Mouse (Mus musculus) B cell, adult 67 days (primary cell): Measurements from ENCODE around the gene Defa35. TPM values are rescaled to one million over a fixed set of nuclear protein-coding genes. Genes with fewer than 3 reads are reported as not detected.

Experiments
- total RNA-seq, 2 experiments: library from RNA; stranded (reverse); gene quantifications; 4 replicates each; pipeline ENCODE4 v1.2.4; 2023

Gene Defa35
- total RNA-seq, result not detected

GRCm38 (mm10) chr8:21064738-21065137 is at the start of gene Defa35:
Gene Defa35, plus strand, starts transcription at chr8:21065038.

DNA sequence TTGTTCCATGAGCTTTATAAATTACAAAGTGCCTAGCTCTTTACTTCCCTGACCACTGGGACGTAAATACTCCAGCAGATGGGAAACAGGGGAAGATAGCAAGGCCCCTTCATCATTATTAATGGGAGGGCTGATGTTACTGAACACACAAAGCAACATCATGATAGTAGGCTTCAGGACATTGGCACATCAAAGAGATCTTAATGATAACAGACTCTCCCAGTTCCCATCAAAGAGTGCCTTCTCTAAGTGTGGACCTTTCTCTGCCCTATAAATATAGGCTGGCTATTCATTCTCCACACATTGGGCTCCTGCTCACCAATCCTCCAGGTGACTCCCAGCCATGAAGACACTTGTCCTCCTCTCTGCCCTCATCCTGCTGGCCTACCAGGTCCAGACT is 39.6 kb upstream of the Defa35 start, which contains the start of gene Defa21:
Gene Defa21, plus strand, starts transcription at position 301 of the 400 bp plus-strand sequence.

GRCm38 (mm10) chr8:21054747-21055146 is 10.1 kb upstream of the Defa35 start, which contains the start of gene Defa23:
Gene Defa23, plus strand, starts transcription at chr8:21055047.

DNA sequence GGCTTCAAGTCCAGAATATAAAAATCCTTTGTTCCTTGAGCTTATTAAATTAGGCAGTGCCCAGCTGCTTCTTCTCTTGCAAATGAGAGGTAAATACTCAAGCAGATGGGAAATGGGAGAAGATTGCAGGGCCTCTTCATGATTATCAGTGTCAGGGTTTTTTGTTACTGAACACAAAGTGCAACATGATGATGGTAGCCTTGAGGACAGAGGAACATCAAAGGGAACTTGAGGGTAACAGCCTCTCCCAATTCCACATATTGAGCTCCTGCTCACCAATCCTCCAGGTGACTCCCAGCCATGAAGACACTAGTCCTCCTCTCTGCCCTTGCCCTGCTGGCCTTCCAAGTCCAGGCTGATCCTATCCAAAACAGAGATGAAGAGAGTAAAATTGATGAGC is 19.3 kb downstream of the Defa35 start, which contains the start of gene Defa25:
Gene Defa25, plus strand, starts transcription at position 301 of the 400 bp plus-strand sequence.

GRCm38 (mm10) chr8:21095950-21096349 is 31.1 kb downstream of the Defa35 start, which contains the start of gene Gm14851:
Gene Gm14851, minus strand, starts transcription at chr8:21096050.

Other genes with a start within 250 kb of the Defa35 start
- gene Defb33, start 172.4 kb upstream of the Defa35 start, total RNA-seq, result not detected
- gene Gm15056, start 162.4 kb upstream of the Defa35 start, total RNA-seq, result not detected
- gene Gm6040, start 143.0 kb upstream of the Defa35 start, total RNA-seq, result not detected
- not detected for gene AY761185, start 120.3 kb upstream of the Defa35 start, total RNA-seq
- not detected for gene Defa21, start 39.5 kb upstream of the Defa35 start, total RNA-seq
- not detected for gene Defa23, start 10.0 kb upstream of the Defa35 start, total RNA-seq
- not detected for gene Defa25, start 19.4 kb downstream of the Defa35 start, total RNA-seq
- not detected for gene Gm14851, start 31.0 kb downstream of the Defa35 start, total RNA-seq
- not detected for gene Defa30, start 69.6 kb downstream of the Defa35 start, total RNA-seq
- not detected for gene Defa22, start 97.2 kb downstream of the Defa35 start, total RNA-seq
- gene Defa31, start 126.6 kb downstream of the Defa35 start, total RNA-seq, result not detected
- gene Gm15293, start 136.5 kb downstream of the Defa35 start, total RNA-seq, result not detected
- not detected for gene Gm15292, start 184.7 kb downstream of the Defa35 start, total RNA-seq